7 mouse cellular contexts compared by ENCODE assay signal in genomic region chr17:71782242-71782698, GRCm38 (mm10). TPM values are rescaled to one million over a fixed set of nuclear protein-coding genes. Genes with fewer than 3 reads are reported as not detected.
DNase-seq lines count a peak whose midpoint lies in the region; ATAC-seq and TF ChIP-seq lines count a peak whose summit lies in the region.

No protein-coding gene starts in this region.

- peak overlapping the region; percentile 53 for H3K9ac ChIP-seq in lung, embryonic 15.5 days
- H3K9ac ChIP-seq in embryonic facial prominence, embryonic 13.5 days: peak overlapping the region; percentile 82
- peak overlapping the region; percentile 84 for H3K9ac ChIP-seq in limb, embryonic 14.5 days (ENCODE audit: low read depth, low read length, severe bottlenecking)

- no peaks in the 10 kb centered on the region for H3K9me3 ChIP-seq in lung, embryonic 15.5 days
- H3K9me3 ChIP-seq in embryonic facial prominence, embryonic 13.5 days: no peaks in the 10 kb centered on the region
- H3K9me3 ChIP-seq in hindbrain, embryonic 10.5 days: peaks cover 10% of the 10 kb centered on the region
- H3K9me3 ChIP-seq in limb, embryonic 14.5 days (ENCODE audit: control insufficient read depth, low read length): peaks cover 10% of the 10 kb centered on the region

- ATAC-seq in lung, embryonic 15.5 days (ENCODE audit: borderline replicate concordance, extremely low read depth, low FRiP score, low TSS enrichment): peak; percentile 56; the same call in 1 of the 2 replicates
- ATAC-seq in embryonic facial prominence, embryonic 13.5 days (ENCODE audit: insufficient number of reproducible peaks, insufficient read depth, low FRiP score, low TSS enrichment, low read depth): 0 out of 2 replicates have a peak, but pooled peaks have one; percentile 28
- ATAC-seq in limb, embryonic 14.5 days (ENCODE audit: low FRiP score, low read depth): peak; percentile 81

- peaks cover 5% of the 10 kb centered on the region; the same call in 1 of the 2 replicates for H3K4me1 ChIP-seq in lung, embryonic 15.5 days
- H3K4me1 ChIP-seq in embryonic facial prominence, embryonic 13.5 days: peaks cover 21% of the 10 kb centered on the region
- peaks cover 19% of the 10 kb centered on the region for H3K4me1 ChIP-seq in hindbrain, embryonic 10.5 days (replicated peaks)
- 0 out of 2 replicates have a peak, but pooled peaks cover 11% of the 10 kb centered on the region for H3K4me1 ChIP-seq in limb, embryonic 14.5 days (ENCODE audit: control insufficient read depth, insufficient read depth, low read length)

- H3K4me2 ChIP-seq in lung, embryonic 15.5 days: peak overlapping the region; percentile 77
- H3K4me2 ChIP-seq in embryonic facial prominence, embryonic 13.5 days: peak overlapping the region; percentile 89
- peak overlapping the region; percentile 91 for H3K4me2 ChIP-seq in limb, embryonic 14.5 days (replicated peaks; ENCODE audit: low read depth, low read length, severe bottlenecking)

- no peak overlapping the region for H3K27ac ChIP-seq in lung, embryonic 15.5 days
- no peak overlapping the region for H3K27ac ChIP-seq in embryonic facial prominence, embryonic 13.5 days
- H3K27ac ChIP-seq in hindbrain, embryonic 10.5 days: peak overlapping the region; percentile 94
- no peak overlapping the region for H3K27ac ChIP-seq in limb, embryonic 14.5 days (replicated peaks; ENCODE audit: low read depth, low read length)

- TF ChIP-seq POLR2A in limb, embryonic 14.5 days (IDR thresholded peaks at IDR 0.05; ENCODE audit: borderline replicate concordance, extremely low read depth, insufficient read depth, insufficient read length): no peak

- peaks cover 15% of the 10 kb centered on the region for H3K27me3 ChIP-seq in lung, embryonic 15.5 days
- peaks cover 24% of the 10 kb centered on the region for H3K27me3 ChIP-seq in embryonic facial prominence, embryonic 13.5 days
- peaks cover 14% of the 10 kb centered on the region for H3K27me3 ChIP-seq in hindbrain, embryonic 10.5 days (ENCODE audit: insufficient read depth, poor library complexity, severe bottlenecking)
- no peaks in the 10 kb centered on the region for H3K27me3 ChIP-seq in limb, embryonic 14.5 days (ENCODE audit: control insufficient read depth, insufficient read depth, low read length)

- H3K4me3 ChIP-seq in lung, embryonic 15.5 days: peak overlapping the region; percentile 58
- peak overlapping the region; percentile 82 for H3K4me3 ChIP-seq in embryonic facial prominence, embryonic 13.5 days
- peak overlapping the region; percentile 88 for H3K4me3 ChIP-seq in hindbrain, embryonic 10.5 days
- H3K4me3 ChIP-seq in limb, embryonic 14.5 days (replicated peaks; ENCODE audit: low read length): peak overlapping the region; percentile 76

- DNase-seq in lung, postnatal 14 days: no peak
- DNase-seq in hindbrain, embryonic 10.5 days (ENCODE audit: low spot score): peak; percentile 54
- no peak for DNase-seq in limb, embryonic 14.5 days (ENCODE audit: low spot score)
- DNase-seq in retina, postnatal 7 days (ENCODE audit: low read depth, low spot score): peak; percentile 33
- DNase-seq in thymus, postnatal 25 days: no peak

- H3K36me3 ChIP-seq in lung, embryonic 15.5 days: no peaks in the 10 kb centered on the region
- no peaks in the 10 kb centered on the region for H3K36me3 ChIP-seq in embryonic facial prominence, embryonic 13.5 days
- H3K36me3 ChIP-seq in hindbrain, embryonic 10.5 days: no peaks in the 10 kb centered on the region
- H3K36me3 ChIP-seq in limb, embryonic 14.5 days (ENCODE audit: control insufficient read depth, insufficient read depth, low read length): no peaks in the 10 kb centered on the region

- WGBS in lung, embryonic 15.5 days: 1% methylated on average over 15 of the region's 29 CpGs
- under 1% methylated on average over 14 of the region's 29 CpGs for WGBS in embryonic facial prominence, embryonic 13.5 days
- under 1% methylated on average over 29 of the region's 29 CpGs for WGBS in hindbrain, embryonic 10.5 days
- 2% methylated on average over 22 of the region's 29 CpGs for WGBS in limb, embryonic 14.5 days

RNA-seq across cellular contexts. Expression of gene Clip4, which starts 14.0 kb away (rescaled TPM):
- 6.0 and 6.6 TPM in 2 replicates for polyA plus RNA-seq in lung, embryonic 15.5 days (2015; fragmentation: Nextera tagmentation; extraction: Ambion mirVana)
- polyA plus RNA-seq in embryonic facial prominence, embryonic 13.5 days (2015; fragmentation: Nextera tagmentation; extraction: Ambion mirVana): 6.4 and 9.9 TPM in 2 replicates
- polyA plus RNA-seq in hindbrain, embryonic 10.5 days (2016; fragmentation: Nextera tagmentation; extraction: Ambion mirVana): 4.1 and 4.9 TPM in 2 replicates
- polyA plus RNA-seq in limb, embryonic 14.5 days (2012; rRNA removed): 12.2 and 14.7 TPM in 2 replicates
- 8.9 and 9.0 TPM in 2 replicates for polyA plus RNA-seq in limb, embryonic 14.5 days (2014; fragmentation: Nextera tagmentation; extraction: Ambion mirVana)

RNA-seq across cellular contexts. Expression of gene Pcare, which starts 29.6 kb away (rescaled TPM):
- polyA plus RNA-seq in lung, embryonic 15.5 days (2015; fragmentation: Nextera tagmentation; extraction: Ambion mirVana): not detected in 2 replicates
- 0.06 TPM in 1 of 2 replicates, not detected in the other for polyA plus RNA-seq in embryonic facial prominence, embryonic 13.5 days (2015; fragmentation: Nextera tagmentation; extraction: Ambion mirVana)
- not detected in 2 replicates for polyA plus RNA-seq in hindbrain, embryonic 10.5 days (2016; fragmentation: Nextera tagmentation; extraction: Ambion mirVana)
- 0.01 TPM in 1 of 2 replicates, not detected in the other for polyA plus RNA-seq in limb, embryonic 14.5 days (2012; rRNA removed)
- polyA plus RNA-seq in limb, embryonic 14.5 days (2014; fragmentation: Nextera tagmentation; extraction: Ambion mirVana): 0.06 TPM in 1 of 2 replicates, not detected in the other

Comparison
In these comparisons a context has a peak if more than half of its experiments do, and no peak if none do; other contexts are left out.
1. ATAC-seq: peak in every context shown above with its lines; median percentile 81 in limb, embryonic 14.5 days; 56 in lung, embryonic 15.5 days; 28 in embryonic facial prominence, embryonic 13.5 days.
2. DNase-seq: peak in hindbrain, embryonic 10.5 days (single experiment) and retina, postnatal 7 days (single experiment); none in lung, postnatal 14 days (single experiment), limb, embryonic 14.5 days (single experiment) and thymus, postnatal 25 days (single experiment).
3. Peak in every context shown above with its lines, with median percentiles within 50 percentile points of each other: H3K4me2 ChIP-seq, H3K4me3 ChIP-seq and H3K9ac ChIP-seq.